Mouse (Mus musculus): ENCODE measurements at regions not wholly inside any gene's neighbourhood (a gene's known extent, or its start where the extent isn't known, plus 50 kb on each side); places are given as distances from the start of the nearest gene placed in this dataset.

- no peak for TF ChIP-seq CTCF (IDR thresholded peaks at IDR 0.05; ENCODE audit: extremely low read depth, insufficient read length, insufficient replicate concordance, low read depth, low read length)
- no peak for TF ChIP-seq POLR2A (IDR thresholded peaks at IDR 0.05; ENCODE audit: low read depth, low read length)
Observed at GRCm38 (mm10) chr5:28696966-28697365, 229.9 kb upstream of the Shh start.
